Mouse (Mus musculus) liver, adult 2 months (tissue): ENCODE data around the gene Pogk. TPM values are rescaled to one million over a fixed set of nuclear protein-coding genes. Genes with fewer than 3 reads are reported as not detected.

ENCODE experiments used
- DNase-seq: peaks from one replicate; pipeline ENCODE4 v3.0.0-alpha.2; 2011; ENCODE audit warnings: low read depth, low spot score; ENCODE audit errors: extremely low read depth
- H3K27ac ChIP-seq: fragments of 200-500 bp; replicated peaks from 2 replicates; pipeline ENCODE4 v1.5.1; 2012; ENCODE audit warnings: low read depth, mild to moderate bottlenecking, control low read depth, inconsistent platforms, low read length; ENCODE audit not compliant: insufficient read depth
- H3K27me3 ChIP-seq: fragments of 200-500 bp; 2 replicates; pipeline ENCODE4 v1.6.1; 2012; ENCODE audit warnings: mild to moderate bottlenecking, moderate library complexity, low read length, inconsistent platforms; ENCODE audit not compliant: control insufficient read depth, insufficient read depth
- H3K36me3 ChIP-seq: fragments of 200-500 bp; 2 replicates; pipeline ENCODE4 v1.6.1; 2012; ENCODE audit warnings: low read length, inconsistent platforms; ENCODE audit not compliant: control insufficient read depth, insufficient read depth
- H3K4me1 ChIP-seq: fragments of 200-500 bp; 2 replicates; pipeline ENCODE4 v1.6.1; 2011; ENCODE audit warnings: low read length; ENCODE audit not compliant: control insufficient read depth, insufficient read depth
- H3K4me3 ChIP-seq: fragments of 200-500 bp; 2 replicates; pipeline ENCODE4 v1.5.1; 2011; ENCODE audit warnings: low read depth, mild to moderate bottlenecking, control low read depth, low read length, moderate library complexity; ENCODE audit not compliant: insufficient read depth
- H3K79me2 ChIP-seq: fragments of 200-500 bp; 2 replicates; pipeline ENCODE4 v1.6.1; 2012; ENCODE audit warnings: inconsistent platforms, mild to moderate bottlenecking, low read length, moderate library complexity; ENCODE audit not compliant: control insufficient read depth, insufficient read depth
- H3K9ac ChIP-seq: fragments of 200-500 bp; 2 replicates; pipeline ENCODE4 v1.6.1; 2012; ENCODE audit warnings: low read depth, mild to moderate bottlenecking, control low read depth, inconsistent platforms, low read length
- CTCF ChIP-seq: fragments of 200-500 bp; IDR thresholded peaks from 2 replicates; pipeline ENCODE4 v1.5.1; 2011; ENCODE audit warnings: low read depth, low read length, control low read depth
- POLR2A ChIP-seq: fragments of 200-500 bp; IDR thresholded peaks from 2 replicates; pipeline ENCODE4 v1.6.1; 2011; ENCODE audit warnings: low read length, control low read depth; ENCODE audit not compliant: insufficient read depth; ENCODE audit errors: extremely low read depth
- WGBS: fragments of 180-500 bp; shearing (Covaris S2); methylation state at CpG from one replicate; pipeline ENCODE4 v1.1.7; 2018; 5-methylcytosine and 5-hydroxymethylcytosine counted together
- polyA plus RNA-seq: library from polyadenylated mRNA; depleted of rRNA; stranded (reverse); fragments of >200 nt; gene quantifications from 2 replicates; pipeline ENCODE4 v1.2.3, GENCODE M21; 2012
- total RNA-seq: library from RNA; depleted of rRNA; stranded (reverse); fragments of >200 nt; gene quantifications from 2 replicates; pipeline ENCODE4 v1.2.3, GENCODE M21; 2014

Pogk gene
- total and polyA plus RNA-seq, 2 experiments = 1.8 TPM

GRCm38 (mm10) chr1:166360896-166361295 is 48.8 kb downstream of the Pogk start:
- DNase-seq = no peak
- no peak overlapping the region for H3K4me3 ChIP-seq
- no peaks in the 10 kb centered on the region for H3K36me3 ChIP-seq
- no peak overlapping the region for H3K27ac ChIP-seq
- 0 out of 2 replicates have a peak, but pooled peaks cover 2% of the 10 kb centered on the region for H3K4me1 ChIP-seq
- H3K27me3 ChIP-seq = no peaks in the 10 kb centered on the region
- no peaks in the 10 kb centered on the region for H3K79me2 ChIP-seq
- WGBS = 82% methylated on average over 5 of the region's 5 CpGs
- no peak overlapping the region for H3K9ac ChIP-seq
- no peak for TF ChIP-seq CTCF
- TF ChIP-seq POLR2A = no peak

DNA sequence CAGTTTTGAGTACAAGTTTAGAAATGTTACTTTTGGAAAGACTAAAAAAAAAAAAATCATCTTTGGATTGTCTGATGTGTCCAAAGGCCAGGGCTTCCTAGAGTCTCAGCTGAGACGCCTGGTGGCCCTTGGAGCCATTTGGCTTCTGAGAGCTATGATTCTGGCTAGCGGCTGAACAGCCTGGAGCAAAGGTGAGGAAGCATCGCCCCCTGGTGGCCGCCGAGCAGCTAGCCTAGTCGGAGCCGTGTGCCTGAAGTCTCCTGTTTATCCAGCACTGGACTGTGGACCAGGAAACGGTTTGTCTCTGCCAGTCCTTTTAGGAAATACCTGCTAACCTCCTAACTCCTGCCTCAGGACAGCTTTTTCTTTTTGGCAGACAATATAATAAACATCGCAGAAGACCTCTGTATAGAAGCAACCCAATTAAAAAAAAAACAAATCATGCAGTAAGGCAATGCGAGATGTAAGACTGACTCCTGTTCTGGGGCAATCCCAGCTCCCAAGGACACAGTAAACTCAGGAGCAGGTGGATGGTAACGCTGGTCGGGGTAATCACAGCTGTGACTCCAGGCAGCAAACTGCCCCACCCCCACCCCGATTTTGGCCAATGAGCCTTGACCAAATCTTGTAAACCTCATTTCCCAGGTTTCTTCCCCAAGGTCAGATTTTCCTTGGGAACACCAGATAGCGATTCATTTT is 49.4 kb downstream of the Pogk start:
- H3K4me3 ChIP-seq = no peak overlapping the region
- 14% methylated on average over 14 of the region's 14 CpGs for WGBS
- TF ChIP-seq CTCF = peak; percentile 97
- no peak for TF ChIP-seq POLR2A
- H3K27me3 ChIP-seq = no peaks in the 10 kb centered on the region
- 0 out of 2 replicates have a peak, but pooled peaks cover 2% of the 10 kb centered on the region for H3K4me1 ChIP-seq
- H3K79me2 ChIP-seq = no peaks in the 10 kb centered on the region
- H3K9ac ChIP-seq = no peak overlapping the region
- no peaks in the 10 kb centered on the region for H3K36me3 ChIP-seq
- H3K27ac ChIP-seq = no peak overlapping the region
- DNase-seq = peak; percentile 83

DNA sequence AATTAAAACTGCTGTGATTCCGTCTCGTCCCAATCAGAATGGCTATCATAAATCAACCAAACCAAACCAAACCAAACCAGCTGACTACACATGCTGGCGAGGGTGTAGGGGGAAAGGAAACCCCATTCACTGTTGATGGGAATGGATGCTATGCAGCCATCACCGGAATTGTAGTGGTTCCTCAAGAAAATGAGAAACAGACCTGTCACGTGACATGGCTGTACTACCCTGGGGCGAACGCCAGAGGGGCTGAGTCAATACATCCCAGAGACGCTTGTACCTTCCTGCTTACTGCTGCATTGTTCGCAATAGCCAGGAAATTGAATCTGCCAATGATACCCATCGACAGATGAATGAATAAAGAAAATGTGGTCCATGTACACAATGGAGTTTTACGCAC is 59.9 kb downstream of the Pogk start:
- Histone ChIP-seq H3K27me3 (no peaks in the 10 kb centered on the region), H3K79me2 (no peaks in the 10 kb centered on the region), H3K4me1 (no peaks in the 10 kb centered on the region), H3K4me3 (no peak overlapping the region), H3K36me3 (no peaks in the 10 kb centered on the region), H3K27ac (no peak overlapping the region), H3K9ac (no peak overlapping the region)
- WGBS = 83% methylated on average over 11 of the region's 11 CpGs
- no peak for TF ChIP-seq POLR2A
- no peak for TF ChIP-seq CTCF
- DNase-seq = no peak

- Histone ChIP-seq H3K27ac (no peak overlapping the region), H3K79me2 (no peaks in the 10 kb centered on the region), H3K4me1 (no peaks in the 10 kb centered on the region), H3K36me3 (no peaks in the 10 kb centered on the region), H3K4me3 (no peak overlapping the region), H3K27me3 (no peaks in the 10 kb centered on the region), H3K9ac (no peak overlapping the region)
- 86% methylated on average over 3 of the region's 3 CpGs for WGBS
- DNase-seq = no peak
- TF ChIP-seq CTCF = no peak
- no peak for TF ChIP-seq POLR2A
These were observed 60.3 kb downstream of the Pogk start for GRCm38 (mm10) chr1:166349341-166349740.

- no peak for DNase-seq
- H3K9ac ChIP-seq = no peak overlapping the region
- 82% methylated on average over 3 of the region's 3 CpGs for whole genome bisulfite sequencing
- H3K4me3 ChIP-seq = no peak overlapping the region
- no peaks in the 10 kb centered on the region for H3K36me3 ChIP-seq
- no peaks in the 10 kb centered on the region for H3K27me3 ChIP-seq
- no peaks in the 10 kb centered on the region for H3K4me1 ChIP-seq
- H3K27ac ChIP-seq = no peak overlapping the region
- TF ChIP-seq CTCF (no peak), POLR2A (no peak)
- no peaks in the 10 kb centered on the region for H3K79me2 ChIP-seq
These were observed 62.8 kb downstream of the Pogk start for GRCm38 (mm10) chr1:166346906-166347305.

DNA sequence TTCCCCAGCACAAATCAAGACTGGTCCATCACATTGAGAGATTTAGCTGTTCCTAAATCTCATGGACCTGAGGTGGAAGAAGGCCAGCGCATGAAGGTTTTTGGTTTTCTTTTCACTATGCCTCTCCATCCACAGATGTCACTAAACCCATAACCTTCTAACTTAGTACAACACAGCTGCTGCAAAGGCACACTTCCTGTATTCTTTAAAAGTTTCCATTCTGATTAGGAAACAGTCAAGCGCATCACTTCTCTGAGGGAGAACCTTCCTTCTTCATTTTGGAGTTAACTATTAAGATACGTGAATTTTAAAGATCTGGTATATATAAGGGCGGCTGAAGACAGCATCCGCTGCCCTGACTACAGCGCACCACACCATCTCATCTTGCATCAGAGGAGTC is 64.1 kb downstream of the Pogk start:
- no peak for TF ChIP-seq CTCF
- TF ChIP-seq POLR2A = no peak
- no peaks in the 10 kb centered on the region for H3K27me3 ChIP-seq
- H3K4me3 ChIP-seq = no peak overlapping the region
- DNase-seq = peak; percentile 7
- H3K79me2 ChIP-seq = no peaks in the 10 kb centered on the region
- no peaks in the 10 kb centered on the region for H3K36me3 ChIP-seq
- whole genome bisulfite sequencing = 85% methylated on average over 6 of the region's 6 CpGs
- H3K9ac ChIP-seq = no peak overlapping the region
- H3K4me1 ChIP-seq = no peaks in the 10 kb centered on the region
- no peak overlapping the region for H3K27ac ChIP-seq
